Mouse (Mus musculus): ENCODE measurements around the gene Trpc7. TPM values are rescaled to one million over a fixed set of nuclear protein-coding genes. Genes with fewer than 3 reads are reported as not detected.

Gene Trpc7
- total RNA-seq, 2 experiments from 2014 or later = not detected

DNA sequence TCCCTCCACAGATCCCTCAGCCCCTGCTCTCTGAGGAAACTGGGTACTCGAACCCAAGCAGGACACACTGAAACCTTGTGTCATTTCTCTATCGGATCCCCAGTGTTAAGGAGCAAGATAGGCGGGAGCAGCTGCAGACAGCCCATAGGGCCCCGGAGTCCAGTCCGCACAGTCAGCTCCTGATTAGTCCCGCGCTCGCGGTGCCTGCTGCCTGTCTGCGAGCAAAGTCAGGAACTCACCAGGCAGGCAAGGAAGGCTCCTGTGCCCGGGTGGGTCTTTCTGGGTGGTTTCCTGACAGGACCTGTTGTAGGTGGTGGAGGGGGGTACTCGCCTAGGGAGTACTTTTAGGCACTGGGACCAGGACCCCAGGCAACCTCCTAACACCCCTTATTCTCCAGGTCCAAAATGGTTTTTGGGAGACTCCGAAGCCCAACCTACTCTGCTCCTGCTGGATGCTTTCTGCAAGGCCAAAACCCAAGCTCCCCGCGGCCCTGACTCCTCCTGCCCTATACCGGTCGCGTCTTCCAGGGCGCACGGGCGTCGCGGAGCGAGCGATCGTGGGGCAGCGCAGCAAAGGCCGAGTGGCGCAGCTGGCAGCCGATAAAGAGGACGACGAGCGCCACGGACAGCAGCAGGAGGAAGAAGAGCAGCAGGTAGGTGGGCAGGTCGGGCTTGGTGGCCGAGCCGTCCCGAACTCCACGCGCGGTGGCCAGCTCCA is 143.2 kb downstream of the Trpc7 start:
- intact Hi-C loops (cut with DNase I) = no loop called here
- no peak for DNase-seq (ENCODE audit: low spot score)

- no peak for DNase-seq (ENCODE audit: low spot score)
- intact Hi-C loops (cut with DNase I) = no loop called here
Measured at GRCm38 (mm10) chr13:56751774-56752173, 144.0 kb downstream of the Trpc7 start.

DNA sequence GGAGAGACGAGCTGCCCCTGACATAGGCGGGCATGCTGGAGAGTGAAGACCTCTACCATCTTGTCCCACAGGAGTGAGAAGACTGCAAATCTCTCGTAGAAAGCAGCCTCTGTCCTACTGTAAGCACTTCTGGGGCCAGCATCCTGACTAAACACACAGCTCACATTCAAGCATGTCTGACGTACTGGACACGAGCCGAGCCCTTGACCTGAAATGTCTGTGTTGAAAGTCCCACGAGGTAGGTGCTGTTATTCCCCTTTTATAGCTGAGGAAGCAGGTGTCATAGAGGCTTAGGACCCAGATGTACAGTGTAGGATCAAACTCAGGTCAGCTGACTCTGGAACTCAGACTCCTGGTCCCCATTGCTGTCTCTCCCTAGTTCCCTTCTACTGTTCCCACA is 146.4 kb downstream of the Trpc7 start:
- intact Hi-C loops (cut with DNase I) = no loop called here
- DNase-seq (ENCODE audit: low spot score) = no peak

DNA sequence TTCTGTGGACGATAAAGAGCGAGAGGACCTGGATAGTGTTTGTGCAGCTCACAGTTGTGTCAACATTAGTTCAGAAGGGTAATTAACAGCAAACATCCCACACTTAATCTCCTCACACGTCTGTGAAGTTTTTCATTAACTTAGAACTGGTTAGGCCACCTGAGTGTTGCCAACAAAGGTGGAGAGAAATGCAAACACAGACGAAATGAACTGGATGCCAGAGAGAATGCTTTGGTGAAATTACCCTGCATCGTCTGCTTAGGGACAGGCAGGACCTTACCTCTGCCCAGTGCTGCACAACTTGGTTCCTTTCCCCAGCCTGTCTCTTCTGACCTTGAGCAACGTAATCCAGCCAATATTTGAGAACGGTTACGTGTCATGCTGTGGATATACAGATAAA is 148.2 kb downstream of the Trpc7 start:
- DNase-seq (ENCODE audit: low spot score) = no peak
- intact Hi-C loops (cut with DNase I) = no loop called here

DNA sequence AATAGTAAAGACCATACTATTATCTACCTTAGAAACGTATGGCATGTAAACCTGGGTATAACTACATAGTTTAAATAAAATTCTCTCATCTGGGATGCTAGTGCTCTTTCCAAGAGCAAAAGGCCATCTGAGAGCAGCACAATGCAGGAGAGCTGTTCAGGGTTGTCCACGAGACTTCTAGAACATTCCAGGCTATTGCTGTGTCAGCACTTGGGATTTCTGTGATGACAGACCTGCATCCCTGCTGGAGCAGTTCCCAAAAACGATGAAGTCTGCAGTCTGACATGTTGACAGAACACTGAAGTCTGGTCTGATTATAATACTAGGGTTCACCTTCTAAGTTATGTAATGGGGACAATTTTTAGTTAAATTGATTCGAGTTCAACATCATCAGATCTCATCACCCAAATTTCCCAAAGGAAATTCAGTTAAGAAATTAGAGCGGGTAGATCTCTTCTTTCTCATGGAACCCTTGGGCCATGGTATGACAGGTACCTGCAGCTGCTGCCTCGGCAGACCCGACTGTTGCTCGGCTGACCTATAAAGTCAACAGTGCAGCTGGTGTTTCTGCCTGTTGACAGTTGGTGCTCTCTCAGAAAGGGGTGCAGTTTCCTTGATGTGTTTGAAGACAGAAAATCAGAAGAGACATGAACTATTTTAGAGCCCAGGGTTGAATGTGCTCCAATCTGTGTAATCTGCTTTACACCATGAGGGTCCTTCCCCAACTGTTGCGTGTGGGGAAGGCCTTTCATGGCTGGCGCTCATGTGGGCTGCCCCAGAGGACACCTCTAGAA is 148.9 kb downstream of the Trpc7 start:
- intact Hi-C loops (cut with DNase I) = no loop called here
- no peak for DNase-seq (ENCODE audit: low spot score)

- DNase-seq (ENCODE audit: low spot score) = no peak
- intact Hi-C loops (cut with DNase I) = no loop called here
Measured at GRCm38 (mm10) chr13:56742325-56742901, 153.4 kb downstream of the Trpc7 start.

- intact Hi-C loops (cut with DNase I) = no loop called here
- DNase-seq (ENCODE audit: low spot score) = no peak
Measured at GRCm38 (mm10) chr13:56741691-56742090, 154.1 kb downstream of the Trpc7 start.

GRCm38 (mm10) chr13:56740496-56740895 is 155.3 kb downstream of the Trpc7 start:
- intact Hi-C loops (cut with DNase I) = no loop called here

GRCm38 (mm10) chr13:56739556-56739955 is 156.2 kb downstream of the Trpc7 start:
- no peak for DNase-seq (ENCODE audit: low spot score)
- intact Hi-C loops (cut with DNase I) = loop anchor here (5.0 kb wide), 2 partner anchors 82 to 182 kb away; no protein-coding TSS in a partner anchor

More at GRCm38 (mm10) chr13:56740496-56740895, 155.3 kb downstream of the Trpc7 start:
- no peak for DNase-seq (ENCODE audit: low spot score)

DNA sequence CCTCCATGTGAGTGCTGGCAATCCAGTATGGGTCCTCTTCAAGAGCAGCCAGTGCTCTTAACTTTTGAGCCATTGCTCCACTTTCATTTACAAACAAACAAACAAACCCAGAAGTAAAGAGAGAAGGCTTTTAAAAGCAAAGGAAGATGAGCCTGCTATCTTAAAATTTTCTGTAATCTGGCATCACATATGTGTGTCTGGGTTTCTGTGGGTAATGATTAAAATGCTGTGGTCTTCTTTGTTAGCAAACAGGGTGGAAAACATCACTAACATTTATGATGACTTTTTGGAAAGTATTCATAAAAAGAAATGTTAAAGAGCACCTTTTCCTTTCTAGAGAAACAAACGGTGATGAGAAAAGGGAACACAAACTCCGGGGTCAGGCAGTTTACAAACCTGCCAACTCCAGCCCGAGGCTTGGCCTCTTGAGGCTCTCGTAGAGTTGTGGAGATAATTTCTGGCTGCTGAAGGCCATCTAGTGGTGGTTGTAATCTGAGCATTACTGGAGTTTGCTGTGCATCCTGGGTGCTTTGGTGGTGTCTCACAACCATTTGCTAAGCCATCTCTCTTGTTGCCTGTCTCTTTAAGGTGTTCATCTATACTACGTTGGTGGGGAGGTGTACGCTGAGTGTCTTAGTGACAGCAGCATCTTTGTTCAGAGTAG is 160.4 kb downstream of the Trpc7 start:
- DNase-seq (ENCODE audit: low spot score) = no peak
- intact Hi-C loops (cut with DNase I) = loop anchor here (5.0 kb wide), 2 partner anchors 78 to 178 kb away; no protein-coding TSS in a partner anchor

DNA sequence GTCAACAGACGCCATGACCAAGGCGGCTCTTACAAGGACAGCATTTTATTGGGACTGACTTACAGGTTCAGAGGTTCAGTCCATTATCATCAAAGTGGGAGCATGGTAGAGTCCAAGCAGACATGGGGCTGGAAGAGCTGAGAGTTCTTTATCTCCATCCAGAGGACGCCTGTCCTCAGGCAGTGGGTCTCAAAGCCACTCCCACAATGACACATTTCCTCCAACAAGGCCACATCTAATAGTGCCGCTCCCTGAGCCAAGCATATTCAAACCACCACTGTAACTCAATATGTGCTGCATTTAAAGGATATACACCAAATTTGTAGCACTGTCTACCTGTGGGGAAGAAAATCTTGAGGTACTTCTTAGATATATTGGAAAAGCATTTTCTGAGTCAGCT is 161.2 kb downstream of the Trpc7 start:
- intact Hi-C loops (cut with DNase I) = loop anchor here (5.0 kb wide), 2 partner anchors 77 to 177 kb away; no protein-coding TSS in a partner anchor
- no peak for DNase-seq (ENCODE audit: low spot score)

DNA sequence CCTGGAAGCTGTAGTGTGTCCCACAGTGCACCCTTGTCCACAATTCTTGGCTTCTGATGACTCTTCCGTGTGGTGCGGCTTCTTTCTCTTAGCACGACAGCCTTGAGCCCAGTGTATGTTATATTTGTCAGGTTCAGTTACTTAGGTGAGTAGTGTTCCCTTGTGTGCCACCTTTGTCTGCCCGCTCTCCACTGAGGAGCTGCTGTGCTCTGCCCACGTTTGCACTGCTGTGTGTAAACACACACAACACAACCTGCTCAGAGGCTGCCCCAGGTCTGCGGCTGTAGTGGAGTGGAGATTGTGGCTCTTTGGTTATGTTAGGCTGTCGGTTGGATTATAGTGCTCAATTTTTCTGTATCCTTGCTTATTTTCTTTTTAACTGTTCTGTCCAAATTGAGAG is 166.7 kb downstream of the Trpc7 start:
- DNase-seq (ENCODE audit: low spot score) = no peak
- intact Hi-C loops (cut with DNase I) = no loop called here

DNA sequence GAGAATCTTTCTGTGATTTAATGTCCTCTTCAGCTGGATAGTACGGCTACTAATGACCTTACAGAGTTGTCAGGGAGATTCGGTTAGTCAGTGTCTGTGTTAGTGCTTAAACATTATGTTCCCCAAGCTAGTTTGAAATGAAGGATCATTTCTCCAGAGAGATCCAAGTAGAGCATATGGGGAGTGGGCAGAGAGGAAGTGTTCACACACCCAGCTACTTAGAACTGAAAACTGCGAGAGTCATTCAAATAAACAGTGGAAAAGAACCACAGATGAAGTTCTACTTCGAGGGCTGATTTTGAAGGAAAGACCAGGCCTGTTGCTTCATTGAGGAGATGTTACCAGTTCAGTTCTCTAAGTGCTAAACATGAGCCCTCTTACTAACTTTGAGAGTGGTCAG is 169.2 kb downstream of the Trpc7 start:
- intact Hi-C loops (cut with DNase I) = no loop called here
- DNase-seq (ENCODE audit: low spot score) = no peak

Other genes with a start within 250 kb of the Trpc7 start
- 10 to 100 TPM; 29.5 to 34.6 TPM for gene Smad5, start 193.0 kb downstream of the Trpc7 start, total RNA-seq (2021)
- gene Gm45623, start 142.2 kb downstream of the Trpc7 start, total RNA-seq (2021) = not detected

Measured in heart, postnatal 25 days (tissue).